Mouse (Mus musculus): ENCODE measurements around the gene Ndc1. TPM values are rescaled to one million over a fixed set of nuclear protein-coding genes. Genes with fewer than 3 reads are reported as not detected.
"Not testable (repeated sequence)": the region's sequence is repeated elsewhere in the genome, so short reads cannot be mapped to it uniquely, and the experiment has no call there.

Gene Ndc1
- polyA plus RNA-seq, 1 experiment: 17.2 TPM

- H3K4me1 ChIP-seq (ENCODE audit: control insufficient read depth, insufficient read depth, low read length): no peaks in the 10 kb centered on the region
- no peak overlapping the region for H3K27ac ChIP-seq (ENCODE audit: control insufficient read depth, insufficient read depth, low read depth, low read length, poor library complexity)
- TF ChIP-seq POLR2A (IDR thresholded peaks at IDR 0.05; ENCODE audit: borderline replicate concordance, control insufficient read depth, low read depth, low read length): no peak
- 65% methylated on average over 4 of the region's 4 CpGs for WGBS
- H3K4me3 ChIP-seq (replicated peaks; ENCODE audit: control insufficient read depth, low read depth, low read length): no peak overlapping the region
Measured at GRCm38 (mm10) chr4:107354543-107354942, 13.0 kb upstream of the Ndc1 start.

- WGBS: 83% methylated on average over 8 of the region's 8 CpGs
- H3K4me1 ChIP-seq (ENCODE audit: control insufficient read depth, insufficient read depth, low read length): not testable (repeated sequence)
Measured at GRCm38 (mm10) chr4:107357172-107357571, 10.4 kb upstream of the Ndc1 start.

GRCm38 (mm10) chr4:107358460-107358859 is 9.1 kb upstream of the Ndc1 start:
- Histone ChIP-seq H3K4me1 (ENCODE audit: control insufficient read depth, insufficient read depth, low read length) (no peaks in the 10 kb centered on the region), H3K4me3 (replicated peaks; ENCODE audit: control insufficient read depth, low read depth, low read length) (no peak overlapping the region), H3K27ac (ENCODE audit: control insufficient read depth, insufficient read depth, low read depth, low read length, poor library complexity) (no peak overlapping the region)
- WGBS: 89% methylated on average over 3 of the region's 3 CpGs
- TF ChIP-seq POLR2A (IDR thresholded peaks at IDR 0.05; ENCODE audit: borderline replicate concordance, control insufficient read depth, low read depth, low read length) (no peak), CTCF (IDR thresholded peaks at IDR 0.05; ENCODE audit: control insufficient read depth, insufficient read depth, low read length) (no peak)

More at GRCm38 (mm10) chr4:107357172-107357571, 10.4 kb upstream of the Ndc1 start:
- H3K27ac ChIP-seq (ENCODE audit: control insufficient read depth, insufficient read depth, low read depth, low read length, poor library complexity); H3K4me3 ChIP-seq (replicated peaks; ENCODE audit: control insufficient read depth, low read depth, low read length): not testable (repeated sequence)

- no peak for TF ChIP-seq CTCF (IDR thresholded peaks at IDR 0.05; ENCODE audit: control insufficient read depth, insufficient read depth, low read length)
- TF ChIP-seq POLR2A (IDR thresholded peaks at IDR 0.05; ENCODE audit: borderline replicate concordance, control insufficient read depth, low read depth, low read length): no peak
- 74% methylated on average over 7 of the region's 7 CpGs for WGBS
- Histone ChIP-seq H3K4me1 (ENCODE audit: control insufficient read depth, insufficient read depth, low read length) (peaks cover 2% of the 10 kb centered on the region), H3K27ac (ENCODE audit: control insufficient read depth, insufficient read depth, low read depth, low read length, poor library complexity) (no peak overlapping the region), H3K4me3 (replicated peaks; ENCODE audit: control insufficient read depth, low read depth, low read length) (no peak overlapping the region)
Measured at GRCm38 (mm10) chr4:107360457-107361145, 7.0 kb upstream of the Ndc1 start.

GRCm38 (mm10) chr4:107362755-107363154 is 4.8 kb upstream of the Ndc1 start:
- Histone ChIP-seq H3K27ac (ENCODE audit: control insufficient read depth, insufficient read depth, low read depth, low read length, poor library complexity) (no peak overlapping the region), H3K4me3 (replicated peaks; ENCODE audit: control insufficient read depth, low read depth, low read length) (no peak overlapping the region), H3K4me1 (ENCODE audit: control insufficient read depth, insufficient read depth, low read length) (peaks cover 2% of the 10 kb centered on the region)
- 72% methylated on average over 4 of the region's 4 CpGs for WGBS
- TF ChIP-seq POLR2A (IDR thresholded peaks at IDR 0.05; ENCODE audit: borderline replicate concordance, control insufficient read depth, low read depth, low read length): no peak
- no peak for TF ChIP-seq CTCF (IDR thresholded peaks at IDR 0.05; ENCODE audit: control insufficient read depth, insufficient read depth, low read length)

GRCm38 (mm10) chr4:107363573-107363972 is 4.0 kb upstream of the Ndc1 start:
- Histone ChIP-seq H3K4me1 (ENCODE audit: control insufficient read depth, insufficient read depth, low read length) (peaks cover 2% of the 10 kb centered on the region), H3K27ac (ENCODE audit: control insufficient read depth, insufficient read depth, low read depth, low read length, poor library complexity) (no peak overlapping the region), H3K4me3 (replicated peaks; ENCODE audit: control insufficient read depth, low read depth, low read length) (no peak overlapping the region)
- WGBS: 56% methylated on average over 6 of the region's 6 CpGs
- TF ChIP-seq CTCF (IDR thresholded peaks at IDR 0.05; ENCODE audit: control insufficient read depth, insufficient read depth, low read length) (no peak), POLR2A (IDR thresholded peaks at IDR 0.05; ENCODE audit: borderline replicate concordance, control insufficient read depth, low read depth, low read length) (no peak)

- Histone ChIP-seq H3K27ac (ENCODE audit: control insufficient read depth, insufficient read depth, low read depth, low read length, poor library complexity) (peak overlapping the region; percentile 85), H3K4me1 (ENCODE audit: control insufficient read depth, insufficient read depth, low read length) (peaks cover 2% of the 10 kb centered on the region), H3K4me3 (replicated peaks; ENCODE audit: control insufficient read depth, low read depth, low read length) (no peak overlapping the region)
- 4% methylated on average over 5 of the region's 5 CpGs for WGBS
- TF ChIP-seq POLR2A (IDR thresholded peaks at IDR 0.05; ENCODE audit: borderline replicate concordance, control insufficient read depth, low read depth, low read length): no peak
- no peak for TF ChIP-seq CTCF (IDR thresholded peaks at IDR 0.05; ENCODE audit: control insufficient read depth, insufficient read depth, low read length)
Measured at GRCm38 (mm10) chr4:107364190-107364639, 3.4 kb upstream of the Ndc1 start.

GRCm38 (mm10) chr4:107366408-107366807 is 1.2 kb upstream of the Ndc1 start:
- H3K27ac ChIP-seq (ENCODE audit: control insufficient read depth, insufficient read depth, low read depth, low read length, poor library complexity); H3K4me1 ChIP-seq (ENCODE audit: control insufficient read depth, insufficient read depth, low read length): not testable (repeated sequence)

GRCm38 (mm10) chr4:107372304-107372703 is 4.7 kb downstream of the Ndc1 start:
- Histone ChIP-seq H3K4me1 (ENCODE audit: control insufficient read depth, insufficient read depth, low read length) (no peaks in the 10 kb centered on the region), H3K27ac (ENCODE audit: control insufficient read depth, insufficient read depth, low read depth, low read length, poor library complexity) (no peak overlapping the region; the same call in 1 of the 2 replicates), H3K4me3 (replicated peaks; ENCODE audit: control insufficient read depth, low read depth, low read length) (no peak overlapping the region)
- no peak for TF ChIP-seq POLR2A (IDR thresholded peaks at IDR 0.05; ENCODE audit: borderline replicate concordance, control insufficient read depth, low read depth, low read length)
- no peak for TF ChIP-seq CTCF (IDR thresholded peaks at IDR 0.05; ENCODE audit: control insufficient read depth, insufficient read depth, low read length)
- WGBS: 45% methylated on average over 2 of the region's 2 CpGs

More at GRCm38 (mm10) chr4:107366408-107366807, 1.2 kb upstream of the Ndc1 start:
- H3K4me3 ChIP-seq (replicated peaks; ENCODE audit: control insufficient read depth, low read depth, low read length): not testable (repeated sequence)
